Mouse (Mus musculus) left cerebral cortex, adult 2 months (tissue): ENCODE results near the gene Isy1. TPM values are rescaled to one million over a fixed set of nuclear protein-coding genes. Genes with fewer than 3 reads are reported as not detected.

Experiments
- DNase-seq, 2 experiments: peaks; one replicate each; pipeline ENCODE4 v3.0.0; 2021 to 2022; ENCODE audit warnings: low spot score in 2 of 2, mixed read lengths in 1 of 2; ENCODE audit errors: extremely low spot score in 1 of 2
- H3K27ac ChIP-seq: fragments of 200-600 bp; 2 replicates; pipeline ENCODE4 v1.8.1; 2022
- H3K4me3 ChIP-seq: fragments of 200-600 bp; 2 replicates; pipeline ENCODE4 v1.8.1; 2022
- CTCF ChIP-seq: fragments of 200-600 bp; IDR thresholded peaks from 2 replicates; pipeline ENCODE4 v1.8.1; 2022; ENCODE audit warnings: antibody characterized with exemption, mild to moderate bottlenecking, moderate library complexity
- intact Hi-C: fragments of 180-260 bp; cut with DNase I; formaldehyde crosslinking; loops from one replicate; pipeline ENCODE4 v1.15.1; 2025
- total RNA-seq, 2 experiments: library from RNA; stranded (reverse); gene quantifications; 2 replicates each; pipeline ENCODE4 v1.2.3; 2021

Isy1 gene
- total RNA-seq, 2 experiments from 2014 or later = 35.8 to 40.6 TPM

- no peak for DNase-seq
- TF ChIP-seq CTCF = no peak
- H3K27ac ChIP-seq = no peak overlapping the region
- intact Hi-C loops = no loop called here
- no peak overlapping the region for H3K4me3 ChIP-seq
Measured at GRCm38 (mm10) chr6:87845031-87845695, 6.6 kb upstream of the Isy1 start.

- H3K27ac ChIP-seq = no peak overlapping the region
- intact Hi-C loops = no loop called here
- no peak for DNase-seq
- TF ChIP-seq CTCF = peak; percentile 37
- H3K4me3 ChIP-seq = no peak overlapping the region
Measured at GRCm38 (mm10) chr6:87842254-87842653, 3.7 kb upstream of the Isy1 start.

GRCm38 (mm10) chr6:87841635-87842034, 3.0 kb upstream of the Isy1 start:
- H3K4me3 ChIP-seq = no peak overlapping the region
- TF ChIP-seq CTCF = no peak
- no peak overlapping the region for H3K27ac ChIP-seq
- no peak for DNase-seq
- intact Hi-C loops = no loop called here

- intact Hi-C loops = loop anchor here (5.0 kb wide), 2 partner anchors 142 to 157 kb away; partner anchors contain the start of gene H1fx
- TF ChIP-seq CTCF = no peak
- Histone ChIP-seq H3K4me3 (no peak overlapping the region), H3K27ac (peak overlapping the region; percentile 97; the same call in 1 of the 2 replicates)
- no peak for DNase-seq
Measured at GRCm38 (mm10) chr6:87839797-87840341, 1.3 kb upstream of the Isy1 start.

GRCm38 (mm10) chr6:87835695-87836094, 2.9 kb downstream of the Isy1 start, which contains the start of gene Gm45140:
TSS of gene Gm45140 (minus strand) at chr6:87835795.
- Histone ChIP-seq H3K27ac (no peak within 1 kb of the TSS), H3K4me3 (no peak within 1 kb of the TSS)
- TF ChIP-seq CTCF = no peak
- intact Hi-C loops = loop anchor here (5.0 kb wide), 2 partner anchors 147 to 162 kb away; partner anchors contain the start of gene H1fx
- no peak for DNase-seq

GRCm38 (mm10) chr6:87820366-87820765, 18.2 kb downstream of the Isy1 start:
- DNase-seq = no peak
- no peak overlapping the region for H3K27ac ChIP-seq
- intact Hi-C loops = no loop called here
- H3K4me3 ChIP-seq = no peak overlapping the region
- TF ChIP-seq CTCF = no peak; the same call in 1 of the 2 replicates

GRCm38 (mm10) chr6:87814486-87814885, 24.1 kb downstream of the Isy1 start:
- Histone ChIP-seq H3K4me3 (no peak overlapping the region), H3K27ac (no peak overlapping the region)
- no peak for DNase-seq
- no peak for TF ChIP-seq CTCF
- intact Hi-C loops = no loop called here

- peak overlapping the region; percentile 72 for H3K27ac ChIP-seq
- intact Hi-C loops = loop anchor here (1.0 kb wide), 1 partner anchor 26 kb away; the partner anchor contains the start of gene Isy1
- H3K4me3 ChIP-seq = no peak overlapping the region
- DNase-seq = no peak
- TF ChIP-seq CTCF = no peak
Measured at GRCm38 (mm10) chr6:87812656-87813055, 25.9 kb downstream of the Isy1 start.

GRCm38 (mm10) chr6:87811675-87812338, 26.8 kb downstream of the Isy1 start, which contains the start of gene Rab43:
TSS of gene Rab43 (minus strand) at chr6:87812164.
- H3K4me3 ChIP-seq = peak within 1 kb of the TSS; percentile 88
- intact Hi-C loops = loop anchor here (1.0 kb wide), 1 partner anchor 26 kb away; the partner anchor contains the start of gene Isy1
- TF ChIP-seq CTCF = peak; percentile 36
- H3K27ac ChIP-seq = peak within 1 kb of the TSS; percentile 92
- DNase-seq = peak; percentile 90 to 92

GRCm38 (mm10) chr6:87810713-87811669, 27.6 kb downstream of the Isy1 start:
- intact Hi-C loops = no loop called here
- TF ChIP-seq CTCF = no peak
- Histone ChIP-seq H3K4me3 (peak overlapping the region; percentile 88), H3K27ac (peak overlapping the region; percentile 92)
- DNase-seq = peak; percentile 23 to 62

- Histone ChIP-seq H3K4me3 (peak overlapping the region; percentile 88), H3K27ac (no peak overlapping the region)
- intact Hi-C loops = no loop called here
- no peak for TF ChIP-seq CTCF
- no peak for DNase-seq
Measured at GRCm38 (mm10) chr6:87810311-87810710, 28.3 kb downstream of the Isy1 start.
